Mouse (Mus musculus) large intestine, adult 2 months (tissue): Measurements from ENCODE around the gene Hyal2. TPM values are rescaled to one million over a fixed set of nuclear protein-coding genes. Genes with fewer than 3 reads are reported as not detected.

ENCODE experiments used
- DNase-seq: peaks from one replicate; pipeline ENCODE4 v3.0.0-alpha.2; 2012; ENCODE audit warnings: low read depth, low spot score
- WGBS: fragments of 180-500 bp; shearing (Covaris S2); methylation state at CpG from one replicate; pipeline ENCODE4 v1.1.7; 2018; 5-methylcytosine and 5-hydroxymethylcytosine counted together
- polyA plus RNA-seq: library from polyadenylated mRNA; depleted of rRNA; stranded (reverse); fragments of >200 nt; gene quantifications from 2 replicates; pipeline ENCODE4 v1.2.3, GENCODE M21; 2012

The Hyal2 gene
- polyA plus RNA-seq, 1 experiment: 76.1 TPM

GRCm38 (mm10) chr9:107605041-107605661 lies 37.4 kb downstream of the Hyal2 start:
- DNase-seq: no peak
- WGBS: 17% methylated on average over 23 of the region's 23 CpGs

- no peak for DNase-seq
These were observed 38.8 kb downstream of the Hyal2 start for GRCm38 (mm10) chr9:107606591-107606990.

GRCm38 (mm10) chr9:107607036-107607435 lies 39.3 kb downstream of the Hyal2 start:
- 36% methylated on average over 2 of the region's 2 CpGs for WGBS
- DNase-seq: no peak

More at GRCm38 (mm10) chr9:107606591-107606990, 38.8 kb downstream of the Hyal2 start:
- 22% methylated on average over 9 of the region's 9 CpGs for WGBS

GRCm38 (mm10) chr9:107607653-107608245 lies 40.0 kb downstream of the Hyal2 start:
- DNase-seq: no peak

GRCm38 (mm10) chr9:107608741-107609432 lies 41.1 kb downstream of the Hyal2 start, which contains the start of gene Sema3b:
Gene Sema3b (minus strand): TSS chr9:107609229.
- 37% methylated on average over 12 of the region's 12 CpGs for WGBS
- DNase-seq: no peak

More at GRCm38 (mm10) chr9:107607653-107608245, 40.0 kb downstream of the Hyal2 start:
- 33% methylated on average over 9 of the region's 9 CpGs for WGBS

GRCm38 (mm10) chr9:107609433-107609830 lies 41.7 kb downstream of the Hyal2 start:
- WGBS: 69% methylated on average over 4 of the region's 4 CpGs

GRCm38 (mm10) chr9:107611456-107612190 lies 43.9 kb downstream of the Hyal2 start:
- DNase-seq: no peak
- WGBS: 37% methylated on average over 6 of the region's 6 CpGs

More at GRCm38 (mm10) chr9:107609433-107609830, 41.7 kb downstream of the Hyal2 start:
- DNase-seq: no peak

GRCm38 (mm10) chr9:107612191-107612944 lies 44.6 kb downstream of the Hyal2 start:
- no peak for DNase-seq
- WGBS: 2% methylated on average over 32 of the region's 48 CpGs

GRCm38 (mm10) chr9:107612945-107613569 lies 45.3 kb downstream of the Hyal2 start:
- DNase-seq: no peak
- WGBS: 3% methylated on average over 12 of the region's 12 CpGs

- 84% methylated on average over 4 of the region's 4 CpGs for WGBS
These were observed 47.3 kb downstream of the Hyal2 start for GRCm38 (mm10) chr9:107615035-107615434.

GRCm38 (mm10) chr9:107617461-107617860 lies 49.7 kb downstream of the Hyal2 start:
- 68% methylated on average over 2 of the region's 2 CpGs for WGBS
- DNase-seq: no peak

More at GRCm38 (mm10) chr9:107615035-107615434, 47.3 kb downstream of the Hyal2 start:
- DNase-seq: no peak

- no peak for DNase-seq
- WGBS: 88% methylated on average over 6 of the region's 6 CpGs
These were observed 50.4 kb downstream of the Hyal2 start for GRCm38 (mm10) chr9:107618098-107618497.

- no peak for DNase-seq
- 15% methylated on average over 13 of the region's 13 CpGs for WGBS
These were observed 51.2 kb downstream of the Hyal2 start for GRCm38 (mm10) chr9:107618778-107619545.

GRCm38 (mm10) chr9:107619546-107619879 lies 51.8 kb downstream of the Hyal2 start:
- DNase-seq: no peak
- 46% methylated on average over 13 of the region's 13 CpGs for WGBS

- no peak for DNase-seq
These were observed 53.2 kb downstream of the Hyal2 start for GRCm38 (mm10) chr9:107620954-107621353.
